Mouse (Mus musculus): ENCODE measurements around the gene Tor3a. TPM values are rescaled to one million over a fixed set of nuclear protein-coding genes. Genes with fewer than 3 reads are reported as not detected.

The Tor3a gene
- polyA plus RNA-seq, 1 experiment from 2014 or later, result 5.2 TPM

DNA sequence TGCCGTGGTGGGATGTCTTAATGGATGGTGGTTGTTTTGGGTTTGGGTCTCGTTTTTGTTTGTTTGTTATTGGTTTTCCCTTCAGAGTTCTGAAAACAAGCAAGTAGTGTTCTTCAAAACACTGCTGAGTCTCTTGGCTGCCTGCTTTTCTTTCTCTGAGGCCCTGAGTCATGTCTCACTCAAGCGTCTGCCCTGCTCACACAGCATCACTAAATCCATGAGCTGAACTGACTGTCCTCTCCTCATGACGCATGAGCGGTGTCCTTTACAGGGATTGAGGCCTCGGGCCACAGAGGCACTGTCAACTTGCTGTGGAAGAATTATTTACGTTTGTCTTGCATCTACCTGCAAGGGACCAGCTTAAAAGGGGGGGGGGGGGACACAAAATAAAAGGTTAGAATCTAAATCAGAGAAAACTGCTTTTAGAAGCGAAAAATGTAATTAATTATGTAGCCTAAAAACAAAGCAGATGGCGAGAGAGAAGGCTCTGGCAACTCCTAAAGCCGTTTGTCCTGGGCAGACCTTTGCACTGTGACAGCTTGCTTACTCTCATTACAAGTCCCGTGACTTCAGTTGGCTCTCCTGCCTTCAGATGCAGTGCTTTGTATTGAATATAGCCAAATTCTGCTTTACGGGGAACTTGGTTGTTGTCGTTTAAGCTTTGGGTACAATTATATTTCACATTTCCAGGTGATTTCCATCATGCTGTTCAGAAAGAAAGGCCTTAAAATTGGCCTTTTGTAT is 29.2 kb downstream of the Tor3a start:
- 0 out of 2 replicates have a peak, but pooled peaks have one; percentile 38 for ATAC-seq
- no peak overlapping the region for H3K4me2 ChIP-seq (ENCODE audit: low read length)
- H3K9ac ChIP-seq (ENCODE audit: low read depth, low read length), result no peak overlapping the region
- H3K4me1 ChIP-seq (ENCODE audit: control insufficient read depth, insufficient read depth, low read depth, low read length), result peaks cover 12% of the 10 kb centered on the region
- no peaks in the 10 kb centered on the region for H3K27me3 ChIP-seq (replicated peaks; ENCODE audit: control insufficient read depth, insufficient read depth, low read length)
- H3K36me3 ChIP-seq (ENCODE audit: control insufficient read depth, insufficient read depth, low read length), result peaks cover 24% of the 10 kb centered on the region
- H3K4me3 ChIP-seq (ENCODE audit: low read length), result no peak overlapping the region
- 58% methylated on average over 13 of the region's 13 CpGs for WGBS
- H3K9me3 ChIP-seq (ENCODE audit: control insufficient read depth, low read length), result no peaks in the 10 kb centered on the region
- H3K27ac ChIP-seq (ENCODE audit: low read depth, low read length), result no peak overlapping the region

DNA sequence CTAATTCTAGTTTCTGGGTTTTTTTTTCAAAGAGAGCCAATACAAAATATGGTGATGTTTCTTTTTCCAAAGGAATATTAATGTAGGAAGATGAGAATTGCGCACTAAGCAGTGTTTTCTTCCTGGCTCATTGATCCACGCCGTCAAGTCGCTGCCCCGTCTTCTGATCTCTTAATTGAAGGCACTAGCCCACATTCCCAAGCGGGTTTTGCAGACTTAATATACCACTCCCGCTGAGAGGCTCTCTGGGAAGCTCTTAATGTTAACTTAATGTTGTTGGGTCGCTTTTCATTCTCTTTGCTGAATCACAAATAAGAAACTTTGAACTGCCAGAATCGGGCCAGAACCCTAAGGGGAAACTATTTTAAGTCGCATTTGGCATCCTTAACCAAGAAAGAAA is 30.1 kb downstream of the Tor3a start:
- H3K36me3 ChIP-seq (ENCODE audit: control insufficient read depth, insufficient read depth, low read length), result peaks cover 24% of the 10 kb centered on the region
- H3K4me2 ChIP-seq (ENCODE audit: low read length), result no peak overlapping the region
- ATAC-seq, result no peak
- H3K27ac ChIP-seq (ENCODE audit: low read depth, low read length), result no peak overlapping the region
- no peak overlapping the region for H3K9ac ChIP-seq (ENCODE audit: low read depth, low read length)
- no peaks in the 10 kb centered on the region for H3K27me3 ChIP-seq (replicated peaks; ENCODE audit: control insufficient read depth, insufficient read depth, low read length)
- H3K9me3 ChIP-seq (ENCODE audit: control insufficient read depth, low read length), result no peaks in the 10 kb centered on the region
- WGBS, result 38% methylated on average over 10 of the region's 10 CpGs
- H3K4me3 ChIP-seq (ENCODE audit: low read length), result no peak overlapping the region
- H3K4me1 ChIP-seq (ENCODE audit: control insufficient read depth, insufficient read depth, low read depth, low read length), result peaks cover 12% of the 10 kb centered on the region

DNA sequence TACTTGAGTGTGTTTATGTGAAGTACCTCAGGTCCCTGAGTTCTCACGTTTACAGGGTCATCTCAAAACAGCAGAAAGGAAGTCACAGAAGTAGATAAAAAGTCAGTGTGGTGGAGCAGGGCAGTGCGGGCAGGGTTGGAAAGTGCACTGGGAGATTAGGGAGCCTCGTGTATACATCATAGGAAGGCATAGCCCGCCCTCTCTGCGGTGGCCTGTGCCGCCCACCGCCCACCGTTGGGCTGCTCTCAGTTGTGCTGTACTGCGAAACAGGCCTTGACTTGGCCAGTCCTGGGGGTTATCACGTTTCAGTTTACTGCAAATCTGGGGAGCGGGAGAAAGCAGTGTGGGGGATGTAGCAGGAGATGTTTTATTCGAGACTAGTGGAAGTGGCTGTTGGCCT is 31.3 kb downstream of the Tor3a start:
- no peaks in the 10 kb centered on the region for H3K27me3 ChIP-seq (replicated peaks; ENCODE audit: control insufficient read depth, insufficient read depth, low read length)
- H3K9me3 ChIP-seq (ENCODE audit: control insufficient read depth, low read length), result no peaks in the 10 kb centered on the region
- H3K4me1 ChIP-seq (ENCODE audit: control insufficient read depth, insufficient read depth, low read depth, low read length), result peaks cover 12% of the 10 kb centered on the region
- H3K27ac ChIP-seq (ENCODE audit: low read depth, low read length), result no peak overlapping the region
- WGBS, result 72% methylated on average over 12 of the region's 12 CpGs
- no peak overlapping the region for H3K4me2 ChIP-seq (ENCODE audit: low read length)
- no peak overlapping the region for H3K9ac ChIP-seq (ENCODE audit: low read depth, low read length)
- ATAC-seq, result no peak
- H3K4me3 ChIP-seq (ENCODE audit: low read length), result no peak overlapping the region
- H3K36me3 ChIP-seq (ENCODE audit: control insufficient read depth, insufficient read depth, low read length), result peaks cover 20% of the 10 kb centered on the region

DNA sequence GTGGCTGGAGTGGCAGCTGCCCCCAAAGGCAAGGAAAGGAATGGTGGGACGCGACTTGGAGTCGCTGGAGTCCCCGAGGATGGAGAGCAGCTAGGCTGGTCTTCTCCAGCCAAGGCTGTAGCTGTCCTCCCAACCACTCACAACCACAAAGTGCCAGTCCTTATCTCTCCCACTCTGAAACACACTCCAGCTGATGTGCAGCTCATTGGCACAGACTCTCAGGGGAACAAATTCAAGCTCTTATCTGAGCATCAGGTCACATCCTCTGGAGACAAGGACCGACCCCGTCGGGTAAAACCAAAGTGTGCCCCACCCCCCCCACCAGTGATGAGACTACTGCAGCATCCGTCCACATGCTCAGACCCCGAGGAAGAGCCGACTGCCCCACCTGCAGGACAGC is 32.3 kb downstream of the Tor3a start:
- H3K9ac ChIP-seq (ENCODE audit: low read depth, low read length), result no peak overlapping the region
- no peaks in the 10 kb centered on the region for H3K27me3 ChIP-seq (replicated peaks; ENCODE audit: control insufficient read depth, insufficient read depth, low read length)
- 93% methylated on average over 10 of the region's 10 CpGs for WGBS
- no peaks in the 10 kb centered on the region for H3K9me3 ChIP-seq (ENCODE audit: control insufficient read depth, low read length)
- no peak for ATAC-seq
- peaks cover 12% of the 10 kb centered on the region for H3K4me1 ChIP-seq (ENCODE audit: control insufficient read depth, insufficient read depth, low read depth, low read length)
- H3K27ac ChIP-seq (ENCODE audit: low read depth, low read length), result no peak overlapping the region
- no peak overlapping the region for H3K4me3 ChIP-seq (ENCODE audit: low read length)
- H3K36me3 ChIP-seq (ENCODE audit: control insufficient read depth, insufficient read depth, low read length), result peaks cover 24% of the 10 kb centered on the region
- no peak overlapping the region for H3K4me2 ChIP-seq (ENCODE audit: low read length)

DNA sequence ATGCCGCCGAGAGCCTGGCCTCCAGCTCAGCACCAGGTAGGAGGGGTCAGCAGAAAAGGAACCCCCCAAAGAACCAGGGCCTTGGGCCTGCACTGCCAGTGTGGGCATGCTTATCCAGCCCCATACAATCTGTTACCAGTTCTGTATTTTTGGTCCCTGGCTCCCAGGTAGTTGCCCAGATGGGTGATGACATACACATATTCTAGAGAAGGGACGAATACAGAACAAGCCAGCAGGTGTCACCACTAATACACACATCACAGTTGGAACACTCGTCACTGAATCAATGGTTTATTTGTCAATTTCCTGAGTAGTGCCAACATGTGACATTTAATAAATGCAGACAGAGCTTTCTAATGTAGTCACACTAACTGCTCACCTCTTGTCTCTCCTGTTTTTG is 33.6 kb downstream of the Tor3a start:
- peaks cover 12% of the 10 kb centered on the region for H3K4me1 ChIP-seq (ENCODE audit: control insufficient read depth, insufficient read depth, low read depth, low read length)
- peaks cover 27% of the 10 kb centered on the region for H3K36me3 ChIP-seq (ENCODE audit: control insufficient read depth, insufficient read depth, low read length)
- H3K9me3 ChIP-seq (ENCODE audit: control insufficient read depth, low read length), result no peaks in the 10 kb centered on the region
- WGBS, result 62% methylated on average over 4 of the region's 4 CpGs
- no peak overlapping the region for H3K27ac ChIP-seq (ENCODE audit: low read depth, low read length)
- H3K27me3 ChIP-seq (replicated peaks; ENCODE audit: control insufficient read depth, insufficient read depth, low read length), result no peaks in the 10 kb centered on the region
- H3K4me2 ChIP-seq (ENCODE audit: low read length), result no peak overlapping the region
- ATAC-seq, result peak; percentile 40; the same call in 1 of the 2 replicates
- H3K9ac ChIP-seq (ENCODE audit: low read depth, low read length), result no peak overlapping the region
- no peak overlapping the region for H3K4me3 ChIP-seq (ENCODE audit: low read length)

DNA sequence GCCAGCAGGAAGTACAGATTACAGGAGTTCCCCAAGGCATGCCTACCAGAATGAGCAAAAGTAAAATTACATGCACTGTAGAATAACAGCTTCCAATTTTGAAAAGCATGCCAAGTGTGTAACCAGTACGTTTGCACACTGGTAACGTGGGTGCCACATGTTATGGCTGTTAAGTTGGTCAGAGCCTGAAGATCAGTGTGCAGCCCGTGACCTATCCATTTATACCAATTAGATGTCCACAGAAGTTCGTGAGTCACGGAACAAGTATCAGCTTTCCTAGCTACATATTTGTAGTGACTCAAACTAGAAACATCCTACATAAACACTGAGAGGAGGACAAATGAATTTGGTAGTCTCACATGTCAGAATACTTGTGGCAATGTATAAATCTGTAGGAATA is 34.7 kb downstream of the Tor3a start:
- 90% methylated on average over 5 of the region's 5 CpGs for WGBS
- Histone ChIP-seq H3K4me1 (ENCODE audit: control insufficient read depth, insufficient read depth, low read depth, low read length) (peaks cover 8% of the 10 kb centered on the region), H3K4me2 (ENCODE audit: low read length) (no peak overlapping the region), H3K36me3 (ENCODE audit: control insufficient read depth, insufficient read depth, low read length) (peaks cover 33% of the 10 kb centered on the region), H3K27ac (ENCODE audit: low read depth, low read length) (no peak overlapping the region), H3K27me3 (replicated peaks; ENCODE audit: control insufficient read depth, insufficient read depth, low read length) (no peaks in the 10 kb centered on the region), H3K9ac (ENCODE audit: low read depth, low read length) (no peak overlapping the region), H3K9me3 (ENCODE audit: control insufficient read depth, low read length) (no peaks in the 10 kb centered on the region), H3K4me3 (ENCODE audit: low read length) (no peak overlapping the region)
- no peak for ATAC-seq

DNA sequence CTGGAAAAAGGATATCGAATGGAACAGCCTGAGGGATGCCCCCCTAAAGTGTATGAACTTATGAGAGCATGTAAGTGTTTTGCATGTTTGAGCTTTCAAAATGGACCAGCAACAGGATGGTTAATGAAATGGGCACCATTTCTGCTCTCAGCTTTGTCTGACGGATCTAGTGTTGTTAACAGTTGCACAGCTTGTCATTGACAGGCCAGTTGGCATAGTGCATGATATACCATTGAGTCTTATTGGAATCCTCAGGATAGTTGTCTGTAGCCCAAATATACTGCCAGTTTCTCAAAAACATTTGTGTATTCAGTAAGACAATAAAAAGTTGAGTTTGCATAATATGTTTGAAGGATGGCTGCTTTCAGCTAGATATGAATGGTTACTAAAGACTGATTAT is 39.0 kb downstream of the Tor3a start:
- Histone ChIP-seq H3K27ac (ENCODE audit: low read depth, low read length) (no peak overlapping the region), H3K4me2 (ENCODE audit: low read length) (no peak overlapping the region), H3K36me3 (ENCODE audit: control insufficient read depth, insufficient read depth, low read length) (peaks cover 33% of the 10 kb centered on the region), H3K4me3 (ENCODE audit: low read length) (no peak overlapping the region), H3K9me3 (ENCODE audit: control insufficient read depth, low read length) (no peaks in the 10 kb centered on the region), H3K4me1 (ENCODE audit: control insufficient read depth, insufficient read depth, low read depth, low read length) (no peaks in the 10 kb centered on the region), H3K9ac (ENCODE audit: low read depth, low read length) (no peak overlapping the region), H3K27me3 (replicated peaks; ENCODE audit: control insufficient read depth, insufficient read depth, low read length) (no peaks in the 10 kb centered on the region)
- 79% methylated on average over 2 of the region's 2 CpGs for WGBS
- ATAC-seq, result no peak

DNA sequence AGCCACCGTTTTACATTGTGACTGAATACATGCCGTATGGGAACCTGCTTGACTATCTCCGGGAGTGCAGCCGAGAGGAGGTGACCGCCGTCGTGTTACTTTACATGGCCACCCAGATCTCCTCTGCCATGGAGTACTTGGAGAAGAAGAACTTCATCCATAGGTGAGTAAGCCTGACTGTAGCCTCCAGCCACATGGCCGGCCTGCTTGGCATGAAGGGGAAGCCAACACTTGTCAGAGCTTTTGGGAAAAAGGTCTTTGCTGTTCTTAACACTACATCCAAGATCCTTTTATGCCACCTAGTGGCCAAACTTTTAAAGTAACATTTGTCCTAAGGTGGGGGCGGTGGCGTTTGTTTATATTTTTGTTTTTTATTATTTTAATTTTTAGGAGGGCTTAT is 41.1 kb downstream of the Tor3a start:
- H3K36me3 ChIP-seq (ENCODE audit: control insufficient read depth, insufficient read depth, low read length), result peaks cover 36% of the 10 kb centered on the region
- WGBS, result 78% methylated on average over 10 of the region's 10 CpGs

DNA sequence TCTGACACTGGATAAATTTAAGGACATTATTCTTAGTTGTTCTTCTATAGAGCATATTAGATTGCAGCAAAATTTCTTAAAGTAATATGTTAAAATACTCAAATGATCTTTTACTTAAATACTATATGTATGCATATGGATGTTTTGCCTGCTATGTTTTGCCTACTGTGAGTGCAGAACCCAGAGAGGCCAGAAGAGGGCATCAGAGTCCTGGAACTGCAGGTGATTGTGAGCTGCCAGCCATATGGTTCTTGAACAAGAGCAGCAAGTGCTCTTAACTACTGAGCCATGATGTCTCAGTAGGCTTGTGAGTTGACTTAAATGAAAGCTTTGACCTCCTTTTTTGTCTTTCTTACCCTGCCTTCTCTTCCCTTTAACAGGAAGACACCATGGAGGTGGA is 43.2 kb downstream of the Tor3a start:
- H3K36me3 ChIP-seq (ENCODE audit: control insufficient read depth, insufficient read depth, low read length), result peaks cover 28% of the 10 kb centered on the region
- H3K4me3 ChIP-seq (ENCODE audit: low read length), result no peak overlapping the region
- no peak overlapping the region for H3K27ac ChIP-seq (ENCODE audit: low read depth, low read length)
- H3K9me3 ChIP-seq (ENCODE audit: control insufficient read depth, low read length), result no peaks in the 10 kb centered on the region
- no peak overlapping the region for H3K9ac ChIP-seq (ENCODE audit: low read depth, low read length)
- no peaks in the 10 kb centered on the region for H3K4me1 ChIP-seq (ENCODE audit: control insufficient read depth, insufficient read depth, low read depth, low read length)
- ATAC-seq, result no peak
- H3K4me2 ChIP-seq (ENCODE audit: low read length), result no peak overlapping the region
- H3K27me3 ChIP-seq (replicated peaks; ENCODE audit: control insufficient read depth, insufficient read depth, low read length), result no peaks in the 10 kb centered on the region

More for the DNA sequence above, 41.1 kb downstream of the Tor3a start:
- H3K9ac ChIP-seq (ENCODE audit: low read depth, low read length), result no peak overlapping the region
- H3K4me3 ChIP-seq (ENCODE audit: low read length), result no peak overlapping the region
- H3K4me1 ChIP-seq (ENCODE audit: control insufficient read depth, insufficient read depth, low read depth, low read length), result no peaks in the 10 kb centered on the region
- H3K4me2 ChIP-seq (ENCODE audit: low read length), result no peak overlapping the region
- no peaks in the 10 kb centered on the region for H3K9me3 ChIP-seq (ENCODE audit: control insufficient read depth, low read length)
- no peaks in the 10 kb centered on the region for H3K27me3 ChIP-seq (replicated peaks; ENCODE audit: control insufficient read depth, insufficient read depth, low read length)
- no peak overlapping the region for H3K27ac ChIP-seq (ENCODE audit: low read depth, low read length)
- peak; percentile 44 for ATAC-seq
